Mouse (Mus musculus): ENCODE data around the gene Fam20b. TPM values are rescaled to one million over a fixed set of nuclear protein-coding genes. Genes with fewer than 3 reads are reported as not detected.
A peak's percentile ranks its signal among the peaks of the same experiment; 100 is the strongest.
"Not testable (repeated sequence)": the region's sequence is repeated elsewhere in the genome, so short reads cannot be mapped to it uniquely, and the experiment has no call there.

Gene Fam20b
- polyA plus RNA-seq, 1 experiment from 2014 or later: 15.5 TPM

DNA sequence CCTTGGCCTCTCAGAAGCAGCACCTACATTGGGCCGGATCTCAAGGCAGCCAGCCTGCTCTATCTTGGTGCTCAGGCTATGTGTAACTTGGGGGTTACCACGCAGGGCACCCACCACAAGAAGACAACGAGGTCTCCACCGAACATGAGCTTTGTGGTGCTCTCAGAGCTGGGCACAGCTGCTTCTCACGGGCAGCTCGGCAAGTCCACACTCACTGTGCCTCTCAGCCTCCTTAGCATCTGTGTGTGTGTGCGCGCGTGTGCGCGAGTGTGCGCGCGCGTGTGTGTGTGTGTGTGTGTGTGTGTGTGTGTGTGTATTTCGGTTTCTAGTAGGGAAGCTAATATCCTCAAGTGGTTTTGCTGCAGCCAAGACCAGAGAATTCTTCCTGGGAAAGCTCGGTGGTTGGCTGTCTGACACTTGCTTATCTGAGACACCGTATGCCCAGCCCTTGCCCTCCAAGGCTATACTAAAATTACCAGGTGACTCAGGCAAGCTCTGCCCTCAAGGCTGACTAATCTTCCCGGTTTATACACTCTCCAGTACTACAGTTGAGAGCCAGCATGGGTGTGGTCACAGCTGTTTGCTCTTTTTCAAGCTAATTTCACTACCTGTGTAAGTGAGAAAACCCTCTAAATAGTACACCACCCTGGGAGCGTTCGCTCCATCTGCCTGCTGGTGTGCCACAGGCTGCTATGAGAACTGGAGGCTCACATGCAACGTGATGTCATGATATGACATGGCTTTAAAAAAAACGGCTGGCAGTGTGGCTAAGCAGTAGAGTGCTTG, 51.6 kb downstream of the Fam20b start:
- Histone ChIP-seq H3K9ac (no peak overlapping the region), H3K27ac (no peak overlapping the region), H3K4me3 (no peak overlapping the region), H3K36me3 (no peaks in the 10 kb centered on the region), H3K27me3 (replicated peaks) (no peaks in the 10 kb centered on the region), H3K4me1 (peaks cover 10% of the 10 kb centered on the region), H3K9me3 (replicated peaks) (no peaks in the 10 kb centered on the region), H3K4me2 (no peak overlapping the region)
- 69% methylated on average over 23 of the region's 23 CpGs for WGBS (ENCODE audit: insufficient replicate concordance)
- ATAC-seq: peak; percentile 59; the same call in 1 of the 2 replicates

DNA sequence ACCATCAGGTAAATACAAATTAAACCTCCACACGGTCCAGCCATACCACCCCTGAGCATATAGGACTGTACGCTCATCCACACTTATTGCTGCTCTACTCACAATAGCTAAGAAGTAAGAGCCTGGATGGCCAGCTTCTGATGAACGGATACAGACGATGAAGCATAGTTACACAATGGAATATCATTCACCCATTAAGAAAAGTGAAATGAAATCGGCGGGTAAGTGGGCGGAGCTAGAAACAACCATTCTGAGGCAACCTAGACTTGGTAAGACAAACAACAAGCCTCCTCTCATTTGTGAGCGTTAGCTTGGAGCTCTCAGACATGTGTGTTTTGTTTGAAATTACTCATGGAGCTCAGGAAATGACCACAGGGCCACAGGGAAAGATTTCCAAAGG, 53.1 kb downstream of the Fam20b start:
- H3K27me3 ChIP-seq (replicated peaks): no peaks in the 10 kb centered on the region
- WGBS (ENCODE audit: insufficient replicate concordance): 78% methylated on average over 8 of the region's 8 CpGs
- no peak overlapping the region for H3K4me2 ChIP-seq
- H3K36me3 ChIP-seq: no peaks in the 10 kb centered on the region
- H3K27ac ChIP-seq: no peak overlapping the region
- H3K9me3 ChIP-seq (replicated peaks): no peaks in the 10 kb centered on the region
- ATAC-seq: no peak
- H3K9ac ChIP-seq: no peak overlapping the region
- H3K4me1 ChIP-seq: peaks cover 10% of the 10 kb centered on the region
- H3K4me3 ChIP-seq: no peak overlapping the region

GRCm38 (mm10) chr1:156660660-156661236, 58.1 kb downstream of the Fam20b start:
- WGBS (ENCODE audit: insufficient replicate concordance): 51% methylated on average over 21 of the region's 21 CpGs
- peak overlapping the region; percentile 31 for H3K4me2 ChIP-seq
- ATAC-seq; H3K36me3 ChIP-seq; H3K4me3 ChIP-seq; H3K9ac ChIP-seq; H3K9me3 ChIP-seq (replicated peaks); H3K4me1 ChIP-seq; H3K27me3 ChIP-seq (replicated peaks); H3K27ac ChIP-seq: not testable (repeated sequence)

- H3K27ac ChIP-seq: no peak overlapping the region
- H3K9ac ChIP-seq: no peak overlapping the region
- no peaks in the 10 kb centered on the region for H3K9me3 ChIP-seq (replicated peaks)
- peaks cover 4% of the 10 kb centered on the region; the same call in 1 of the 2 replicates for H3K4me1 ChIP-seq
- ATAC-seq: no peak
- 71% methylated on average over 13 of the region's 13 CpGs for WGBS (ENCODE audit: insufficient replicate concordance)
- H3K4me3 ChIP-seq: no peak overlapping the region
- H3K27me3 ChIP-seq (replicated peaks): no peaks in the 10 kb centered on the region
- H3K4me2 ChIP-seq: peak overlapping the region; percentile 31; the same call in 1 of the 2 replicates
- H3K36me3 ChIP-seq: no peaks in the 10 kb centered on the region
Observed at GRCm38 (mm10) chr1:156659906-156660659, 58.8 kb downstream of the Fam20b start.

GRCm38 (mm10) chr1:156658676-156659075, 60.2 kb downstream of the Fam20b start:
- Histone ChIP-seq H3K9me3 (replicated peaks) (no peaks in the 10 kb centered on the region), H3K36me3 (no peaks in the 10 kb centered on the region), H3K9ac (no peak overlapping the region), H3K27ac (no peak overlapping the region), H3K4me3 (no peak overlapping the region), H3K4me2 (no peak overlapping the region), H3K27me3 (replicated peaks) (no peaks in the 10 kb centered on the region), H3K4me1 (peaks cover 4% of the 10 kb centered on the region; the same call in 1 of the 2 replicates)
- WGBS (ENCODE audit: insufficient replicate concordance): 59% methylated on average over 5 of the region's 5 CpGs
- no peak for ATAC-seq

DNA sequence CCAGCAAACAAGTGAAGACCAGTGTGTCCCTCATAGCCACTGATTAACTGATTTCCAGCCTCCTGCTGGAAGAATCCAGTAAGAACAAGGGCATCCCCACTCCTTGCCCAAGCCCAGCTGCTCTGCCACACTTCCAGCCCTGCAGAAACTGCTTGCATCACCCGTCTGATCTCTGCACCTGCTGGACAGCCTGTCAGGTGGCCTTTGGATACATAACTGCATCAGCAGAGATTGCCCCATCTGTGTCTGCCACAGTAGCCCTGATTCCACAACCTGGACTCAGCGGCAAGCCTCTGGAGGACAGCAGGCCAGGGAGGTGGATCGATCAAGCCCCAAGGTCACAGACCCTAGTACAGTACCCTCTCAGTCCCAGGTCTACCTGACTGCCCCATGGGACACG, 61.4 kb downstream of the Fam20b start:
- H3K27me3 ChIP-seq (replicated peaks): no peaks in the 10 kb centered on the region
- H3K9me3 ChIP-seq (replicated peaks): no peaks in the 10 kb centered on the region
- H3K4me2 ChIP-seq: no peak overlapping the region
- peak; percentile 72 for ATAC-seq
- no peaks in the 10 kb centered on the region for H3K36me3 ChIP-seq
- H3K4me1 ChIP-seq: peaks cover 4% of the 10 kb centered on the region; the same call in 1 of the 2 replicates
- H3K27ac ChIP-seq: no peak overlapping the region
- 63% methylated on average over 4 of the region's 4 CpGs for WGBS (ENCODE audit: insufficient replicate concordance)
- H3K9ac ChIP-seq: no peak overlapping the region
- no peak overlapping the region for H3K4me3 ChIP-seq

DNA sequence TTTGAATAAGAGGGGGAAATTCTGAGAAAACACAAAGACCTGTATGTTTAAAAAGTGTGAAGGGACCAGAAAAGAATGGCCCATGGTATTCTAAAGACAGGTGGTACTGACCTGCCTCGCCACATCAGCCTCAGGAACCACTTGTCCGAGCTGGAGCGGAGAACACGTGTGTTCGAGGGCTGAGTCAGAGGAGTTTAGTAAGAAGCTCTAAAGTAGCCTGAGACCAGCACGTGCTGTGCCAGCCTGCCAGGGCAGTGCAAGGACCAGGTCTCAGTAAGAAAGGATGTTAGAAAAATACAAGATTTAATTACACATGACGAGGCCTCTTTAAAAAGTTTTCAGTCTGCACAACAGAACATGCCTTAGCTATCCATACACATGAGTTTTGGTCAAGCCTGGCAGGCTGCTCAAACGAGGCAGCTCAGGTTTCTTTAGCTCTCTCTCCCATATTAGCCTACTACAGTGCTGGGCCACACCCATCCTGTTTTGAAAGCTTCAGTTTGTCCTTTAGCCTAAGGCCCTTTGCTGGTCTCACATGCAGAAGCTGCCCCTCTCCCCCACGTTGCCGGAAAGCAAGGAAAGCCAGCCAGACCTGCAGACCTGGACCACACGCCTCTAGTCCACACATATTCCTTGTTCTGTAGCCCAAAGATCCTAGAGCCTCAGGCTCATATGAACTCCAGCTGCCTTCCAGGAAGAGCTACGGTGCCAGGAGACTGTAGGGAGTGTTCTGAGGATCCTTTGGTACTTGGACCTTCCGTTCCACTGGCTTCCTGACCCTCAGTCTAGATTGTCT, 64.0 kb downstream of the Fam20b start:
- Histone ChIP-seq H3K4me2 (no peak overlapping the region), H3K27ac (no peak overlapping the region), H3K4me3 (no peak overlapping the region), H3K9ac (no peak overlapping the region), H3K9me3 (replicated peaks) (no peaks in the 10 kb centered on the region), H3K27me3 (replicated peaks) (no peaks in the 10 kb centered on the region), H3K4me1 (no peaks in the 10 kb centered on the region), H3K36me3 (no peaks in the 10 kb centered on the region)
- 71% methylated on average over 13 of the region's 13 CpGs for WGBS (ENCODE audit: insufficient replicate concordance)
- ATAC-seq: no peak

- 49% methylated on average over 6 of the region's 6 CpGs for WGBS (ENCODE audit: insufficient replicate concordance)
- no peak overlapping the region for H3K4me2 ChIP-seq
Observed at GRCm38 (mm10) chr1:156652189-156652822, 66.6 kb downstream of the Fam20b start.

GRCm38 (mm10) chr1:156650631-156651030, 68.3 kb downstream of the Fam20b start:
- no peaks in the 10 kb centered on the region for H3K9me3 ChIP-seq (replicated peaks)
- no peaks in the 10 kb centered on the region for H3K4me1 ChIP-seq
- H3K36me3 ChIP-seq: peaks cover 9% of the 10 kb centered on the region; the same call in 1 of the 2 replicates
- no peak for ATAC-seq
- H3K9ac ChIP-seq: no peak overlapping the region
- whole genome bisulfite sequencing (ENCODE audit: insufficient replicate concordance): 77% methylated on average over 9 of the region's 9 CpGs
- H3K27me3 ChIP-seq (replicated peaks): no peaks in the 10 kb centered on the region
- no peak overlapping the region for H3K4me2 ChIP-seq
- H3K27ac ChIP-seq: no peak overlapping the region
- H3K4me3 ChIP-seq: no peak overlapping the region

More at GRCm38 (mm10) chr1:156652189-156652822, 66.6 kb downstream of the Fam20b start:
- H3K27me3 ChIP-seq (replicated peaks): no peaks in the 10 kb centered on the region
- H3K27ac ChIP-seq: no peak overlapping the region
- H3K36me3 ChIP-seq: peaks cover 6% of the 10 kb centered on the region; the same call in 1 of the 2 replicates
- no peak overlapping the region for H3K4me3 ChIP-seq
- no peak for ATAC-seq
- H3K4me1 ChIP-seq: no peaks in the 10 kb centered on the region
- H3K9me3 ChIP-seq (replicated peaks): no peaks in the 10 kb centered on the region
- no peak overlapping the region for H3K9ac ChIP-seq

- Histone ChIP-seq H3K4me1 (no peaks in the 10 kb centered on the region), H3K9ac (no peak overlapping the region), H3K4me3 (no peak overlapping the region), H3K27me3 (replicated peaks) (no peaks in the 10 kb centered on the region), H3K4me2 (no peak overlapping the region), H3K36me3 (peaks cover 18% of the 10 kb centered on the region), H3K27ac (no peak overlapping the region), H3K9me3 (replicated peaks) (no peaks in the 10 kb centered on the region)
- WGBS (ENCODE audit: insufficient replicate concordance): 57% methylated on average over 2 of the region's 2 CpGs
- ATAC-seq: no peak
Observed at GRCm38 (mm10) chr1:156648705-156649104, 70.2 kb downstream of the Fam20b start.

DNA sequence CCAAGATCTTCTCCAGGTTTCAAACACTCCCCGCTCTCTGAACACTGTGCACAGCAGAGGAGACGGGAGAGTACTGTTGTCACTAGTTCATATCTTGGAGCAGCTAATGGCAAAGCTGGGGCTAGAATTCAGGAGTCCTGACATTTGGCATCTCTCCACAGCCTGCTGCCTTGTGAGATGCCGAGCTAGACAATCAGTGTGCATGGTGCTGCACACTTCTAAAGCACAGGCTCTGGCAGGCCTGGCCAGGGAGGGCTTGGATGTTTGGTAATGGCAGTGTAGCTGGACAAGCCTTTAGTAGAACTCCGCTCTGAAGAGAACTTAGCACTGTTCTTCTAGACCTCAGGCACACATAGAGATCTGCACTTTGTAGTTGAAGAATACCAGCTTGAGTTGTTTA, 72.9 kb downstream of the Fam20b start:
- Histone ChIP-seq H3K27ac (no peak overlapping the region), H3K36me3 (peaks cover 45% of the 10 kb centered on the region), H3K4me1 (peaks cover 14% of the 10 kb centered on the region), H3K4me2 (no peak overlapping the region), H3K9me3 (replicated peaks) (no peaks in the 10 kb centered on the region), H3K27me3 (replicated peaks) (no peaks in the 10 kb centered on the region), H3K4me3 (no peak overlapping the region), H3K9ac (no peak overlapping the region)
- WGBS (ENCODE audit: insufficient replicate concordance): 81% methylated on average over 4 of the region's 4 CpGs
- no peak for ATAC-seq
